Mouse (Mus musculus): ENCODE measurements around the gene Hrasls5.

The Hrasls5 gene

DNA sequence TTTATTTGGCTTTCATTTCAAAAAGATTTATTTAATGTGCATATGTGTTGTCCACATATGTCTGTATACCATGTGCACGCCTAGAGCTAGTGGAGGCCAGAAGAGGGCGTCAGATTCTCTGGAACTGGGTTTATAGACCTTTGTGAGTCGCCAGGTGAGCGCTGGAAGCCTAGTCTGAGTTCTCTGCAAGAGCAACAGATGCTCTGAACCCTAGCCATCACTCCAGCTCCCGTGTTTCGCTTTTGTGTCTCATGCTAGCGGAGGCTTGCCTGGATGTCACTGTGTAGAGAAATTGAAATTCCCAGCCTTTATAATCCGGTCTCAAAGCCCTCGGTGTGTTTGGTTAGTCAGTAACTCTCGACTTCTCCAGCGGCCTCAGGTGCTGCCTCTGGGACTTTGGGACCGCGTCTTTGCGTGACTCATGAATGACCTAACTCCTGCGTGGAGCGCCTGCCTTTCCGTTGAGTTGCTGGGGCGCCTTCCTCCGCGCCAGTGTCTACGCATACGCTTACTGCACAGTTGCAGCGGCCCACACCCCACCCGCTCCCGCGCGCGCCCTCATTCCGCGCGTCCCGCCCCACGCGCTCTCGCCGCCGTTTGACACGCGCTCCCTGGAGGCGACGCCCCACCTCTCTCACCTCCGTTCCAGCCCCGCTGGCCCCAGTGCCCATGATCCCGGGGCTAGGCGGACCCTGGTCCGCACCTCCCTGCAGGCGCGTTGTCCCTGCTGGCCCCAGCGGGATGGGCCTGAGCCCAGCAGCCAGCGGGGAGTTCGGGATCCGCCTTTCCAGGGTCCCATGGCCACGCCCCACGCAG is at the start of gene Hrasls5:
Gene Hrasls5, plus strand, starts transcription at position 600 of the 816 bp plus-strand sequence.
- no peak for DNase-seq (ENCODE audit: low spot score)

GRCm38 (mm10) chr19:7562601-7563129 is 49.7 kb upstream of the Hrasls5 start:
- no peak for DNase-seq (ENCODE audit: low spot score)

GRCm38 (mm10) chr19:7563676-7564075 is 48.7 kb upstream of the Hrasls5 start:
- DNase-seq (ENCODE audit: low spot score), result no peak

DNA sequence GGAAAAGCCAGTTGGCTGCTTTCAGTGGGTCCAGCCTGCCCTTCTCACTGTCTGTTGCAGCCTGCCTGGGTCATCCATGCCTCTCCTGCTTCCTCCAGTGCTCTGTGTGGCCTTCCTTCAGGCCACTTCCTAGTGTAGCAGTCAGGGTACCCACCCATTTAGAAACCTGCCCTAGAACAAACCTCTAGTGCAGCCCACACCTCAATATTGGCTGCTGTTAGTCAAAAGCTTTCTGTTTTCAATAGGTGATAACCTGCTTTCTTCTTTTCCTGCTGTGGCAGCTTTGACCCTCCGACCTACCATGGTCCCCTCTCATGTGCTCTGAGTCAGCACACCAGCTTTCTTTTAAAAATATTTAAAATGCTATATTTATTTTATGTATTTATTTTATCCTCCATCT is 47.9 kb upstream of the Hrasls5 start:
- DNase-seq (ENCODE audit: low spot score), result no peak

DNA sequence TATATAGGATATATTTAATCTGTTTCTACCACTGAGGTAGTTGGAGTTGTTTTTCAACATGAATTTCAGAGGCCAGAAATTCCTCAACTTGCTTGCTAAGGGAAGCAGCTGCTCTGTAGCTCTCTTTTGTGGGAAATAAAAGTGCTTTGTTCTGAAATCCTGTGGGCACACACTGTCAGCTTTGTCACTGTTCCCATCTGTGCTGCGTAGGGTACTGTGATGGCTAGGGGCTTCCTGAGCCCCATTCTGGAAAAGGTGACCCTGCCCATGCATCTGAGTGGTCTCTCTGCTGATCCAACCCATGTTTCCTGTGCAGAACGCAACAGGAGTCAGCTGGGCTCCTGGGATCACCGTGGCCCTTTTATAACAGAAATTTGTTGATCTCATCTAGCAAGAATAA is 45.5 kb upstream of the Hrasls5 start:
- DNase-seq (ENCODE audit: low spot score), result no peak

GRCm38 (mm10) chr19:7568364-7568763 is 44.0 kb upstream of the Hrasls5 start:
- no peak for DNase-seq (ENCODE audit: low spot score)

DNA sequence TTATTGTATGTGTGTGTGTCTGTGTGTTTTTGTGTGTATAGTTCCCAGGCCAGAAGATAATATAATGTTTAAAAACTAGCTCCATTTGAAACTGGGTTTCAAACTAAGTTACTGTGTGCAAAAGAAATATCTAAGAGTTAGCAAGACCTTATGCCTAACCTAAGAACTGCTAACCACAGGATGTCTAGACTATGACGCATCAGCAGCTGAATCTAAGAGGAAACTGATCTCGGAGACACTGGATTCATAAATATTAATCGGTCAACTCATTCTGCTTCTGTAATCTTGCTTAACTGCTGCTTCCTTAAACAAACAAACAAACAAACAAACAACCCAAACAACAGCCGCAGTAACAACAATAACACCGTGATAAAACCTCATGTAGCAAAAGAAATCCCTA is 42.7 kb upstream of the Hrasls5 start:
- DNase-seq (ENCODE audit: low spot score), result no peak

GRCm38 (mm10) chr19:7576180-7576579 is 36.2 kb upstream of the Hrasls5 start:
- no peak for DNase-seq (ENCODE audit: low spot score)

- no peak for DNase-seq (ENCODE audit: low spot score)
Observed at GRCm38 (mm10) chr19:7577710-7578109, 34.6 kb upstream of the Hrasls5 start.

DNA sequence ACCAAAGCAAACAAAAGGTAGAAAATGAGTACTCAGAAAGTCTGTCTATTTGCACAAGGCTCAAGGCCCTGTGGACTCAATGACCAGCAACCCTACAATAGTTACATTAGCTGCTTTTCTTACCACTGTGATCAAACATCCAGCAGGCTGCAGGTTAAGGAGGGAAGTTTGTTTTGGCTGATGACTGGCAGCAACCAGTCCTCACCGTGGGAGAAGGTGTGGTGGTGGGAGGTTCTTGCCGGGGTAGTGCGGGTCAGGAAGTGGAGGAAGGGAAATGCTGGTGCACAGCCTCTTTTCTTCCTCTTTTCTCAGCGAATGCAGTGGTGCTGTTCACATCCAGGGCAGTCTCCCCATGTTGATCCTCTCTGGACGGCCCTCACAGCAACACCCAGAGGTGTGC is 31.3 kb upstream of the Hrasls5 start:
- DNase-seq (ENCODE audit: low spot score), result no peak

GRCm38 (mm10) chr19:7583101-7583500 is 29.2 kb upstream of the Hrasls5 start:
- DNase-seq (ENCODE audit: low spot score), result no peak

DNA sequence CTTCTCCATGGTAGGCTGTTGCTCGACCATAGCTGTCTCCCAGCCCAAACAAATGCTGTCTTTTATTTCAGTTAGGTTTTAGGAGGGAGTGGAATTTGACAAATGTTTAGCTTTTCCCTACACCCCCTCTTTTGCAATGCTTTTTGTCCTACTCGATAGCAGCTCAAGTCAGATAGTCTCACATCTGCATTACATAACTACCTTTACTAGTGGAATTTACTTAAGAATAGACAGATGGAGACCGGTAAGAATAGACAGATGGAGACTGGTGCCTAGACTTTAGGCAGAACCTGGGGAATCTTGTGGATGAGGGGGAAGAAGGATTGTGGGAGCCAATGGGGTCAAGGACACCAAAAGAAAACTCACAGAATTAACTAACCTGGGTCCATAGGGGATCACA is 28.7 kb upstream of the Hrasls5 start:
- no peak for DNase-seq (ENCODE audit: low spot score)

GRCm38 (mm10) chr19:7585279-7585678 is 27.1 kb upstream of the Hrasls5 start:
- no peak for DNase-seq (ENCODE audit: low spot score)

GRCm38 (mm10) chr19:7585764-7586163 is 26.6 kb upstream of the Hrasls5 start:
- DNase-seq (ENCODE audit: low spot score), result no peak

DNA sequence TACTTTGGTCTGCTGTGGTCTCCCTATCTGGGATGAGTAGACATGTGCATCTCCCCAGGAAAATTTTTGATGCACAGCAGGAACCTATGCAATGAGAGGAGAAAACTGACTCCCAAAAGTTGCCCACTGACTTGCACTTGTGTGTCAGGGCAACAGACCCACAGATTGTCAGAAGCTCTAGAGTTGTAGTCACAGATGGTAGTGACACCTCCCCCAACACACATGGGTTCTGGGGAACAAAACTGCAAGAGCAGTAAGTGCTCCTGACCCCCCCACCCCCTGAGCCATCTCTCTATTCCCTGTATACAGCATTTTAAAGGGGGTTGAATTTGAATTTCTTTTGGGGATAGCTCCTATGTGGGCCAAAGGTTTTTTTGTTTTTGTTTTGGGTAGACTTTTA is 21.5 kb upstream of the Hrasls5 start:
- DNase-seq (ENCODE audit: low spot score), result no peak

DNA sequence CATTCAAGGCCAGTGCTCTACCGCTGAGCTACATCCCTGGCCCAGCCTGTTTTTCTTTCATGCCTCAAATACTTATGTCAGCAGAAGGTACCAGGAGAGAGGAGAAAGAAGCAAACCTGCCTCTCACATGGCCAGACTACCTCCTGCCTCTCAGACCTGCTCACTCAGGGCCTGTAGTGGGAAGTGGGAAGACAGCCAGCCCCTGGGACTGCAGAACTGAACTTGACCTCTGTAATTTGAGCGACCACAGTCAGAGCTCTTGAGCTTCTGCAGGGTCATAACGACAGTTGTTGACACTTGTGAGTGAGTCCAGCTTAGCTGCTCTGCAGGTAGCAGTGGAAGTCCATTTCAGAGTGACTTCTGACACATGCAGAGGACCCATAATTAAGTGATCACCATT is 20.3 kb upstream of the Hrasls5 start:
- DNase-seq (ENCODE audit: low spot score), result no peak

- DNase-seq (ENCODE audit: low spot score), result no peak
Observed at GRCm38 (mm10) chr19:7595534-7595933, 16.8 kb upstream of the Hrasls5 start.

DNA sequence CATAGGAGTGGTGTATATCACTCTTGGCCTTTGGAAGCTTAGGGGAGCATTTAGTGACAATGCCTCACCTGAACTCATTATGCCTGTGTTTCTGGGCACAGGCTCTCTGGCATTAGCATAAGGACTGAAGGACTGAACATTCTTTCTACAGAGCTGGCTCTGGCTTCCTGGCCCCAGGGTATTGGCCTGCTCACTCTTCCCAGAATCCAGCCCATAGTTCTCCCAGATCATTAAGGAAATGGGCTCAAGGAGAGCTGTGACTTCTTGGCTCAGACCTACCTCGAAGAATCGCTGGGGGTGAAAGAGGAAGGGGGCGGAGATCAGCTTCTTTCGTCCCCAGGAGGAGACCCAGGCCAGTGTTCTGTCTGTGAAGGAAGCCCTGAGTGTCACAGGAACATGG is 13.9 kb upstream of the Hrasls5 start:
- DNase-seq (ENCODE audit: low spot score), result no peak

GRCm38 (mm10) chr19:7601551-7601950 is 10.8 kb upstream of the Hrasls5 start:
- DNase-seq (ENCODE audit: low spot score), result no peak

DNA sequence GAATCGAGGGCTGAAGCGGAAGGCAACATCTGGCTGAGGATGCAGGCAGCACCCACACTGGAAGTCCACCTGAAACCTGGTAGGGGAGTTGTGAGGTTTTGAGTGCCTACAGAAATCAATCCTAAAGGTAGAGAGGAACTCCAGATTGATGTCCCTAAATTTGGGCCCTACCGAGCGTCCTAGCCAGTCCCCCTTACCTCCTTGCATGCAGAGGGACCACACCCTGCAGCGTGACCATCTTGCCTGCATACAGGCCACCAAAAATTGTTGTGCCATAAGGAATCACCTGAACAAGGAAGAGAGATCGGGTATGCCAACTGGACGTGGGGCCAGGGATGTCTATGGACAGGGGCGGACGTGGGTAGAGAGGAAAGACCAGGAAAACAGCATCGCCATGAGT is 8.2 kb upstream of the Hrasls5 start:
- no peak for DNase-seq (ENCODE audit: low spot score)

DNA sequence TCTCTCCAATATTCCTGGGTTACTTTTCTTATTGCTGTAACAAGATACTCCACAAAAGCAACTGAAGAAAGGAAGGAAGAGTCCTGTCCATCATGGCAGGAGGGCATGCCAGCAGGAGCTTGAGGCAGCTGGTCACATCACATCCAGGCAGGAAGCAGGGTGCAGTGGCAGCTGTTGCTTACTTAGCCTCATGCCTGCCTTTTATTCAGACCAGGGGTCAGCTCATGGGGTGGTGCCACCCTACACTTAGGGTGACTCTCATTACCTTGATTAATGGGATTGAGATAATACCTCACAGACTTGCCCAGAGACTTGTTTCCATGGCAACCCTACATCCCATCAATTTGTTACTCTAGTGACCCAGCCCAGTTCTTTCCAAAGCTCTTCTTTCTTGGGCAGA is 7.3 kb upstream of the Hrasls5 start:
- no peak for DNase-seq (ENCODE audit: low spot score)

DNA sequence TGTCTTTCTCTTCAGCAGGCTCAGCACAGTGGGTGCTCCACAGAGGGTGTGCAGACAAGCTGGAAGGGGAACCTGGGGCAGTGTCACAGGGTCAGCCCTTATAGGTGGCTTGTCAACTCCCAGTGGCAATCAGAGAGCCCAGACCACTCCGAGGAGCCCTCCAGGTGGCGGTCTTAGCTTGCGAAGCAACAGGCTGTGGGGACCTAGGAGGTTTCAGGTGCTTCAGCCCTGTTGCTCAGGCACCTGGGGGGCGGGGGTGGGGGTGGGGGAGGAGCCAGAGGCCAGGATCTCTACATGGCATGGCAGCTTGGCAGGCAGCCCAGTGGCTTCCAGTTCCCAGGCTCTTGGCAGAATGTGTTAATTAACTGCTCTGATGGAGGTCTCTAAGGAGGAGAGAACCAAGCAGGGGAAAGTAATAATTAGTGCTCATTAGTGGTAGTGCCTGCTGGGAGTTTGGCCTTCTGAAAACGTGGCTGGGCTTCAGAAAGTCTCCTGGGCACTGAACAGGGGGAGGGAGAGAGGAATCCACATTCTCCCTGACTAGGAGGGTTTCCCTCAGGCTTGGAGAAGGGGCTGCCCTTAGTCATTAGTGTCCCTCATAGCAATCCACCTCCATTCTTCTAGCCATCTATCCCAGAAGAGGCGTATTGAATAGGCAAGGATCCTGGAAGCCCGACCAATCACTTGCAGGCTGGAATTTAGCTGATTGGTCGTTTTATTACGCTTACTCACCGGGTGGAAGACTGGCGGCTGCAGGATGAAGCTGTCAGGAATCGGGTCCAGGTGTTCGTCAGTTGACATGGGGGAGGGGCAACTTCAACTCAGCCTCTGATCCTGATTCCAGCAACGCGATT is 6.2 kb upstream of the Hrasls5 start:
- DNase-seq (ENCODE audit: low spot score), result no peak

All from spleen, adult 12 weeks (tissue).